Mouse (Mus musculus): Measurements from ENCODE around the gene Parva.
A peak's percentile ranks its signal among the peaks of the same experiment; 100 is the strongest.

Parva gene

DNA sequence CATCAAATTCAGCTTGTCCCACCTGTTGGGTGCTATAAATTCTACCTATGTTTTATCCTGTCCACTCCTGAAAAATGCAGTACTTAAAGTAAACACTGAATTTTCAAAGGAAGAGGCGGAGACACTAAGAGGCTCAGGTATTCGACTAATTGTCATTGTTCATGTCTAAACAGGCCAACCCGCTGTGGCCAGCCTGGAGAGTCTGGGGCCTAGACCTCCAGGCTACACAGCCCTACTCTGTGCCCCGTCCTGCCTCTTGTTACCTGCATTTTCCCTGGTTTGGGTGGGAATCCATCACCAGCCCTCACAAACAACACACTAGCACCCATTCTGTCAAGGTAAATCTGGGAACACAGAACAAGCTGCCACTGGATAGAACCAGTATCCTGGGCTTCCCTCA, 9.7 kb upstream of the Parva start:
- no peak for DNase-seq (ENCODE audit: extremely low read depth, low read depth, low spot score)

- DNase-seq (ENCODE audit: extremely low read depth, low read depth, low spot score), result no peak
Measured at GRCm38 (mm10) chr7:112423438-112423837, 3.9 kb upstream of the Parva start.

DNA sequence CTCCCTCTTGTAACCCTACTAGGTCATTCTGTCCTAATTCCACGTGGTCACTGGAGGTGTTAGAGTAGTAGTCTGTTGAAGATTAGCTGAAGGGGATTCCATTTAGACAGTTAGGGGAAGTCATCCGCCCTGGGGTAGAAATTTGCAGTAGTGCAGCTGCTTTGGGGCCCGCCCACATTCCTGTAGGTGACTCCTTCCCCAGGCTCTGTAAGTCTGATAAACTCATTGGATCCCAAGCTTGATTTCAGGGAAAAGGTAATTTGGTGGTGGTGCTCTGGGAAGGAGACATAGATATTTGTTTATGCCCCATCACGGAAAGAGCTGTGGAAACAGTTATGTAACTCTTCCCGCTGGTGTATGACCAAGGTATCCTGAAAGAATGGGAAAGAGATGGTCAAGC, 494 bp upstream of the Parva start:
- DNase-seq (ENCODE audit: extremely low read depth, low read depth, low spot score), result no peak

- no peak for DNase-seq (ENCODE audit: extremely low read depth, low read depth, low spot score)
Measured at GRCm38 (mm10) chr7:112428158-112428535, 842 bp downstream of the Parva start.

DNA sequence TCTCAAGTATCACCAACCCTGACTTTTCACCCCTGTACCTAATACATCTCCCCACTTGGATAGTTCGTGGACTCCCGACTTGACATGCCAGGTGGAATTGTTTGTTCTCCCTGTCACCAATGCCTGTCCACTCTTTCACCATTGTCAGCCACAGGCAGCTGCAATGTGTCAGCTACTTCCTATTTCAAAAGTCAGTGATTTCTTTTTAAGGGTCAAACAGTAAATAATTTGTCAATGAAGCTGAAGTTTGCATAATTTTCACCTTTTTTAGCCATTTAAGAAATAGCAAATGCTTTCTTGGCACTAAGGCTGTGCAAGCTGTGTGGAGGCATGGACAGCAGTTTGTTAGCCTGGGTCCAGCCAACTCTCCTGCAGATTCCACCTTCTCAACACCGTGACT, 12.5 kb downstream of the Parva start:
- DNase-seq (ENCODE audit: extremely low read depth, low read depth, low spot score), result no peak

- no peak for DNase-seq (ENCODE audit: extremely low read depth, low read depth, low spot score)
Measured at GRCm38 (mm10) chr7:112444152-112444984, 17.1 kb downstream of the Parva start.

GRCm38 (mm10) chr7:112444985-112445367, 17.7 kb downstream of the Parva start:
- no peak for DNase-seq (ENCODE audit: extremely low read depth, low read depth, low spot score)

DNA sequence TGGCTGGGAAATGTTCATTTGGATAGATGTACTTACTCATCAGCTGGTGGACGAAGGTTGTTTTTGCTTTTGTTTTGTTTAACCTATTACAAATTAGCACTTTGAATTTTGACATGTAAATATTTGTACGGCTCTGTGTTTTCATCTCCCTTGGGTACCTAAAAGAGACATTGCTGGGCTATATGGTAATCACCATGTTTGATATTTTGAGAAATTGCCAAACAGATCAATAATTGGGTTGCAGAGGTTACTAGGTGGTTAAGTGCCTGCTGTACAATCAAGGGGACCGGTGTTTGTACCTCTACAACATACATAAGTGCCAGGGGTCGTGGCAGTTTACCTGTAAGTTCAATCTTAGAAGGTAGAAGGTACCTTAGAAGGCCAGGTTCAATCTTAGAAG, 19.2 kb downstream of the Parva start:
- no peak for DNase-seq (ENCODE audit: extremely low read depth, low read depth, low spot score)

GRCm38 (mm10) chr7:112449954-112450700, 22.8 kb downstream of the Parva start:
- no peak for DNase-seq (ENCODE audit: extremely low read depth, low read depth, low spot score)

DNA sequence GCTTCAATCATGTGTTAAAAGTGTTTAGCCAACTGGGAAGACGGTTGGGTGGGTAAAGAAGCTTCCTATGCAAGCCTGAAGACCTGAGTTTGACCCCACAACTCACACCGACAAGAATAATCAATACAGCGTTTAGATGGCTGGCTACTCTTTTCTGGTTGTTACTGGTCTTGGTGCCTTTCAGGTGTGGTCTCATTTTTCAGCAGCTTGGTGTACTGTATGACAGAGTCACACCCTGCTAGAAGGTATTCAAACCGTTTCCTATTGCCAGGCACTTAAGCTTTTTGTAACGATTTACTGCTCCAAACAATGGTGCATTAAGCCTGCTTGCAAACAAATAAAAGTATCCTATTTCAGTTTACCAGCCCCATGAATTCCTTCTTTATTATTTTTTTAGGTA, 25.2 kb downstream of the Parva start:
- no peak for DNase-seq (ENCODE audit: extremely low read depth, low read depth, low spot score)

- no peak for DNase-seq (ENCODE audit: extremely low read depth, low read depth, low spot score)
Measured at GRCm38 (mm10) chr7:112453805-112454214, 26.5 kb downstream of the Parva start.

DNA sequence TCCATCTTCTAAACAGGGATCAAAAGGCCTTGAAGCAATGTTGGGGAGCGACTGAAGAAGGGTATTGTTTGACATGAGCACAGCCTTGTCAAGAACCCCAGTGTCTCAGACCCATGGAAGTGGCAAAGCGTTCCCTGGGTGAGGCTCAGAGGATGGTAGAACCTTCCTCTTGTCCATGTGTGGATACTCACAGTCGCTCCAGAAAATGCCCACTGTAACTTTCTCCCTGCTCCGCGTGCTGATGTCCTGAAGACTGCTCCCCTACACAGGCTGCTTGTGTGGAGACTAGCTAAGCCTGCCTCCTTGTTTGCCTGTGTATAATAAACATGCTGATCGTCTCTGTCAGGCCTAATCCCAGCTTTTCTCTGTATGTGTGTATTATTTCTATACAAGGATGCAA, 27.1 kb downstream of the Parva start:
- no peak for DNase-seq (ENCODE audit: extremely low read depth, low read depth, low spot score)

DNA sequence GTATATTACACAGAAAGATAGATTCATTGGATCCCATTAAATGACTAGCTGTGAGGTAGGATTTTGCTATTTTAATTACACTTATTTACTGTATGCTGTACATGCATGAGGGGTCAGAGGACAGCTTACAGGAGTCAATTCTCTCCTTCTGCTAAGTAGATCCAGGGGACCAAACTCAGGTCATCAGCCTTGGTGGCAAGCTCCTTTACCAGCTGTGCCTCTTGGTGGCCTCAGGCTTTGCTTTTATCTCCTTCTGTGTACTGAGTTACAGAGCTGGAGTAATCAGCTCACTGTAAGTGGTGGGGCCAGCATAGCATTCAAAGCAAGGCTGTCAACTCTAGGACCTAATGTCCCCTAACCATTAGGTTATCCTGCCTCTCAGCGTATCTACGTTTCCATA, 27.6 kb downstream of the Parva start:
- DNase-seq (ENCODE audit: extremely low read depth, low read depth, low spot score), result no peak

DNA sequence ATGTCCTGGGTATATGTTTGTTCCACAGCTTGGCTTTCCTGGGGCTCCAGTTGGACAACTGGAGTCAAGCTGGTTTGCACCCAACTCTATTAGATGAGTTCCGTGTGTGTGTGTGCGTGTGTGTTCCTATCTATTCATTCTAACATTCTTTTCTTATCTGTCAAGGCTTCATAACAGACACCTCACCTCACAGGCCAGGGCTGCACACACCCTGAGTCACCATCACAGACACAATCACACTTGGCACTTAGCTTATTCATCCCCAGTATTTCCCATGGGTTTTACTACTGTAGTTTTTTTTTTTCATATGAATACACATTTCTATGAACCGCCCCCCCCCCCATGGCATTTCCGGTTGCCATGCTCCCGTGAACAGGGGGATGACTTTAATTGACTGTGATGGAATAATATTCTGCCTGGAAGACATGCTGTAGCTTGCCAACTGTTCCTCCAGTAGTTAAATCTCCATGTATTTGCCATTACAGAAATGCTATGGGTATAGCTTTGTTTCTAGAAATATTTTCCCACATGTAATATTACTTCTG, 28.3 kb downstream of the Parva start:
- DNase-seq (ENCODE audit: extremely low read depth, low read depth, low spot score), result no peak

DNA sequence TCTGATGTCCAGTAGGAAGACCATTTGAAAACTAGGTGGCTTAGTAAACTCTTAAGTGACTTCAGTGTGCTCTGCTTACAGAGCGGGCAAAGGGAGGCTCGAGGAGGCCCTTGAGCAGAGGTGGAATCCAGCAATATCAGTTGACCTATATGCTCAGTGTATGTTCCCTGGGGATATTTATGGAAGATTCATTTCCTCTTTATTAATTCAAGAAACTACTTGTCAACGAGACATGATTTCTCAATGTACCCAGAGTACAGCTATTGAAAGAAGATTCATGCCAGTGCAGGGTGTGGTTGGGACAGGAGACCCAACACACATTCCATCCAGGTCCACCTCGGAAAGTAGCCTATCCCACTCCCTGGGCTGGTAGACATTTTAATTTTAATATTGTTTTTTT, 30.1 kb downstream of the Parva start:
- peak; percentile 81 for DNase-seq (ENCODE audit: extremely low read depth, low read depth, low spot score)

GRCm38 (mm10) chr7:112457920-112458319, 30.6 kb downstream of the Parva start:
- no peak for DNase-seq (ENCODE audit: extremely low read depth, low read depth, low spot score)

- DNase-seq (ENCODE audit: extremely low read depth, low read depth, low spot score), result no peak
Measured at GRCm38 (mm10) chr7:112458440-112458839, 31.1 kb downstream of the Parva start.

DNA sequence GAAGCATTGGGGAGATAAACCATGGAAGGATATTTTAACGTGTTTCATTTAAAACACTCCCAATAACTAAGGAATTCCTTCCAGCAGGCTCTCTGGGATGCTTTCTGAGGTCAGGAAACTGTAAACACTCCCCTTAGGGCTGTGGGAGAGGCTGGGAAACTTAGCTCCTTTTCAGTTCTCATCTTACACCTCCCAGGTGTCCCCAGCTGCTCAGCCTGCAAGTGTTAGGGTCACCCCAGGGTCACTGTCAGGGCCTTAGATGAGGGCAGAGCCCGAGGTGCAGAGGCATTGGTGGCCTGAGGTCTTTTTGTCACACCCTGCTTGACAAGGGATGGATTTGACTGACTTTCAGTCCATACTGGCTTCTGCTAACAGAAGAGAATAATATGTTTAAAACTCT, 35.8 kb downstream of the Parva start:
- no peak for DNase-seq (ENCODE audit: extremely low read depth, low read depth, low spot score)

DNA sequence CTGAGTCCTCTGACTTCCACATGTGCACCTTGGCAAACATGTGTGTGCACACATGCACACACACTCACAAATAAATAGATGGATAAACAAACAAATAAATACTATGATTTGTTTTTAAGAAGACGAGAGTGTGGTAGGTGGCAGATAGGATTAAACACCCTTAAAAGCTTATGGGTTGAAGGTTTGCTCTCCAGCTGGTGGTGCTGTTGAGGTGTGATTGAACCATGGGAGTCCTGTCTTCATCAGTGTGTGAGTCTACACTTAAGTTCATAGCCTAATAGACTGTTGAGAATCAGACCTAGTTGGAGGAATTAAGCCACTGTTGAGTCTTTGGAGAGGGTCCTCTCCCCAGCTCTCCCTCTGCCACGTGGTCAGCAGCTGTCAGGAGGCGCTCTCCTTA, 38.6 kb downstream of the Parva start:
- DNase-seq (ENCODE audit: extremely low read depth, low read depth, low spot score), result no peak

GRCm38 (mm10) chr7:112466786-112467185, 39.5 kb downstream of the Parva start:
- DNase-seq (ENCODE audit: extremely low read depth, low read depth, low spot score), result no peak

- no peak for DNase-seq (ENCODE audit: extremely low read depth, low read depth, low spot score)
Measured at GRCm38 (mm10) chr7:112467687-112468111, 40.4 kb downstream of the Parva start.

DNA sequence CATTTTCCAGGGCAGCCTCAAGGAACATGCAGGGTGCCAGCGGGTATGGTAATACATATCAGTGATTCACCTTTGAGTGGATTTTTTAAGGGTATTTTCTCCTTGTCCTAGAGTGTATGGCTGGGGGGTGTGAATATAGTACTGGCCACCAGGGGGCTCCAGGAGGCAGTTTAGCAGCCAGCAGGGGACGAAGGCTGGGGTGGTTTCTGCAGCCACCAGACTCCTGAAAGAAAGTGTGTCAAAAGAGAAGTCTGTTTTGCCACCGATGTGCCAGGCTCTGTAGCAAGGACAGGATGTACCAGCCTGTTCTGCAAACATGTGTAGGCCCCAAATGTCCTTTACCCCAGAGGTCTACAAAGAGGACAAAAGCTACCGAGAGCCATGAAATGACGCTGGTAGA, 42.5 kb downstream of the Parva start:
- DNase-seq (ENCODE audit: extremely low read depth, low read depth, low spot score), result no peak

Data from fat pad, adult 2 months (tissue).